Mouse (Mus musculus) liver, embryonic 11.5 days (tissue): ENCODE data around the gene Npr2. TPM values are rescaled to one million over a fixed set of nuclear protein-coding genes. Genes with fewer than 3 reads are reported as not detected.
A peak's percentile ranks its signal among the peaks of the same experiment; 100 is the strongest.

Source experiments
- ATAC-seq: fragments of 200-750 bp; cut with Nextera tagmentation; replicated peaks from 2 replicates; pipeline ENCODE4 v1.8.0; 2017; ENCODE audit warnings: moderate number of reproducible peaks, mild to moderate bottlenecking, moderate TSS enrichment, moderate library complexity; ENCODE audit not compliant: low FRiP score
- DNase-seq: peaks from one replicate; pipeline ENCODE4 v3.0.0-alpha.2; 2017; ENCODE audit warnings: low spot score
- H3K27ac ChIP-seq: fragments of 300-500 bp; sonication (generic); 2 replicates; pipeline ENCODE4 v1.5.1; 2014; ENCODE audit warnings: mild to moderate bottlenecking, low read depth, low read length, control low read depth
- H3K27me3 ChIP-seq: fragments of 300-500 bp; sonication (generic); replicated peaks from 2 replicates; pipeline ENCODE4 v1.6.1; 2014; ENCODE audit warnings: low read length, mixed read lengths; ENCODE audit not compliant: control insufficient read depth, insufficient read depth
- H3K36me3 ChIP-seq: fragments of 300-500 bp; sonication (generic); 2 replicates; pipeline ENCODE4 v1.6.1; 2014; ENCODE audit warnings: mild to moderate bottlenecking, low read length, moderate library complexity, mixed read lengths; ENCODE audit not compliant: control insufficient read depth, insufficient read depth
- H3K4me1 ChIP-seq: fragments of 300-500 bp; sonication (generic); replicated peaks from 2 replicates; pipeline ENCODE4 v1.6.1; 2014; ENCODE audit warnings: low read length, mixed read lengths; ENCODE audit not compliant: control insufficient read depth, insufficient read depth
- H3K4me2 ChIP-seq: fragments of 300-500 bp; sonication (generic); 2 replicates; pipeline ENCODE4 v1.6.1; 2014; ENCODE audit warnings: mild to moderate bottlenecking, control low read depth, moderate library complexity
- H3K4me3 ChIP-seq: fragments of 300-500 bp; sonication (generic); 2 replicates; pipeline ENCODE4 v1.5.1; 2014; ENCODE audit warnings: low read depth, low read length, control low read depth
- H3K9ac ChIP-seq: fragments of 300-500 bp; sonication (generic); 2 replicates; pipeline ENCODE4 v1.6.1; 2014; ENCODE audit warnings: low read depth, low read length, control low read depth
- H3K9me3 ChIP-seq: fragments of 300-500 bp; sonication (generic); 2 replicates; pipeline ENCODE4 v1.6.1; 2016; ENCODE audit warnings: low read length, inconsistent platforms, mixed read lengths; ENCODE audit not compliant: control insufficient read depth
- WGBS: fragments of 180-500 bp; shearing (Covaris S2); extraction: QIAGEN DNeasy Blood & Tissue Kit; methylation state at CpG from one replicate; pipeline ENCODE4 v1.1.7; 2014; 5-methylcytosine and 5-hydroxymethylcytosine counted together
- polyA plus RNA-seq: library from polyadenylated mRNA; unstranded; fragments of >200 nt; fragmentation: Nextera tagmentation; extraction: Ambion mirVana; gene quantifications from 2 replicates; pipeline ENCODE4 v1.2.1, GENCODE M21; 2014

The Npr2 gene
- polyA plus RNA-seq, 1 experiment from 2014 or later = 3.2 TPM

GRCm38 (mm10) chr4:43672070-43672469, 40.3 kb downstream of the Npr2 start:
- no peak overlapping the region for H3K4me2 ChIP-seq
- peak; percentile 71 for DNase-seq
- no peak for ATAC-seq
- no peak overlapping the region for H3K27ac ChIP-seq
- H3K9me3 ChIP-seq = no peaks in the 10 kb centered on the region
- 0 out of 2 replicates have a peak, but pooled peaks cover under 1% of the 10 kb centered on the region for H3K27me3 ChIP-seq
- peaks cover 11% of the 10 kb centered on the region for H3K4me1 ChIP-seq
- WGBS = 5% methylated on average over 2 of the region's 2 CpGs
- H3K9ac ChIP-seq = no peak overlapping the region
- no peak overlapping the region for H3K4me3 ChIP-seq
- H3K36me3 ChIP-seq = no peaks in the 10 kb centered on the region

DNA sequence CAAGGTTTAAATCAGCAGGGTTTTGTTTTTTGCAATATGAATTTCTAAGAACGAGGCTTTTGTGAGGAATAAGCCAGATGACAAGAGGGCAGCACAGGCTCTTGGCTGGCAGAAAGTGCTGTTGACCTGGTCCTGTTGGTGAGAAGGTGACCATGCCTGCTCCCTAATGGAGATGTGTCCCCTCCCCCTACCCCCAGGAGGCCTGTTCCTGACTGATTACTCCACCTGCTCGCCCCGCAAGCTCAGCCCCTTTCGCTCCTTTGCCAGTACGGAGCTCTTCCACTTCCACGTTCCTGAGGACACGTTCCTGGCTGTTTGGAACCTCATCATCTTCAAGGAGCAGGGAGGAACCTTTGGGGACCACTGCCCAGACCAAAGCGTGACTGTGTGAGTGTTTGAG, 42.0 kb downstream of the Npr2 start:
- ATAC-seq (no peak), DNase-seq (no peak)
- no peaks in the 10 kb centered on the region for H3K9me3 ChIP-seq
- no peaks in the 10 kb centered on the region for H3K36me3 ChIP-seq
- no peak overlapping the region for H3K9ac ChIP-seq
- no peak overlapping the region for H3K4me2 ChIP-seq
- no peak overlapping the region for H3K4me3 ChIP-seq
- H3K4me1 ChIP-seq = peaks cover 8% of the 10 kb centered on the region
- H3K27ac ChIP-seq = no peak overlapping the region
- no peaks in the 10 kb centered on the region for H3K27me3 ChIP-seq
- WGBS = 67% methylated on average over 8 of the region's 8 CpGs

DNA sequence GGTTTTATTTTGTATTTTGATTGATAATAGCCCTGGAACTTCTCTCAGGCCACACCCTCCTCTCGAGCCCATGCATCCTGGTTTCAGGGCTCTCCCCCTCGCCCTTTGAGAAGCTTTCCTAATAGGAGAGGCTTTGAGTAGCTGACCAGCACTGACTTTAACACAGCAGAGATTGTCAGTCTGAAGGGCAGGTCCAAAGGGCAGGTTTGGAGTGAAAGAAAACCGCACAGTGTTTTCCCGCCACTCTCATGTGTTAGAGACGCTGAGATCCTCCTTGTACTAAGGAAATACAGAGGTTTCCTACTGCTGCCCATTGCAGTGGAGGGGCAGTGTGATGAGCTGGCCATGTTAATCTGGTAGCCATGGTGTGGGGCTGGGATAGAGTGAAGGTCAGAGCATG, 43.2 kb downstream of the Npr2 start:
- no peak for ATAC-seq
- Histone ChIP-seq H3K27ac (no peak overlapping the region), H3K9ac (no peak overlapping the region), H3K4me1 (peaks cover 1% of the 10 kb centered on the region), H3K4me3 (no peak overlapping the region), H3K27me3 (no peaks in the 10 kb centered on the region), H3K4me2 (no peak overlapping the region), H3K9me3 (no peaks in the 10 kb centered on the region), H3K36me3 (no peaks in the 10 kb centered on the region)
- 72% methylated on average over 5 of the region's 5 CpGs for WGBS
- DNase-seq = no peak

GRCm38 (mm10) chr4:43675608-43676007, 43.9 kb downstream of the Npr2 start:
- Histone ChIP-seq H3K4me1 (no peaks in the 10 kb centered on the region; the same call in 1 of the 2 replicates), H3K4me2 (no peak overlapping the region), H3K27ac (no peak overlapping the region), H3K9ac (no peak overlapping the region), H3K36me3 (no peaks in the 10 kb centered on the region), H3K4me3 (no peak overlapping the region), H3K9me3 (no peaks in the 10 kb centered on the region), H3K27me3 (no peaks in the 10 kb centered on the region)
- no peak for ATAC-seq
- 66% methylated on average over 4 of the region's 4 CpGs for WGBS
- DNase-seq = no peak

DNA sequence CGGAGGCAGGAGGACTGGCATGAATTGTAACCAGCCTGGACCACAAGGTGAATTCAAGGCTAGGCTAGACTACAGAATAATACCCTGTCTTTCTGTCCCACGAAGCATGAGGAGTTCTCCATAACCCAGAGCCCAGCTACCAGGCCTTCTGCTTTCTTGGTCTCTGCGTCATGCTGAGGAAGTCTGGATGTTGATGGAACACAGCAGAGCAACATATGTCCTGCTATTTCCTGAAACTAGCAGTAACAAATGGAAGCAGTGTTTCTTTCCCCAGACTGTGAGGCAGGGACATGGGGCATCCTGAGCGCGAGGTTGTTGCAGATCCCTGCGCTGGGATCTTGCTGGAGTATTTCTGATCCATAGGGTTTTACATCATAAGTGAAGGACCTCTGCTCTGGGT, 46.8 kb downstream of the Npr2 start:
- no peaks in the 10 kb centered on the region for H3K9me3 ChIP-seq
- no peak overlapping the region for H3K9ac ChIP-seq
- no peak for DNase-seq
- H3K4me2 ChIP-seq = no peak overlapping the region
- no peak overlapping the region for H3K4me3 ChIP-seq
- no peaks in the 10 kb centered on the region for H3K36me3 ChIP-seq
- WGBS = 88% methylated on average over 6 of the region's 6 CpGs
- no peaks in the 10 kb centered on the region for H3K4me1 ChIP-seq
- no peak for ATAC-seq
- no peaks in the 10 kb centered on the region for H3K27me3 ChIP-seq
- H3K27ac ChIP-seq = no peak overlapping the region

DNA sequence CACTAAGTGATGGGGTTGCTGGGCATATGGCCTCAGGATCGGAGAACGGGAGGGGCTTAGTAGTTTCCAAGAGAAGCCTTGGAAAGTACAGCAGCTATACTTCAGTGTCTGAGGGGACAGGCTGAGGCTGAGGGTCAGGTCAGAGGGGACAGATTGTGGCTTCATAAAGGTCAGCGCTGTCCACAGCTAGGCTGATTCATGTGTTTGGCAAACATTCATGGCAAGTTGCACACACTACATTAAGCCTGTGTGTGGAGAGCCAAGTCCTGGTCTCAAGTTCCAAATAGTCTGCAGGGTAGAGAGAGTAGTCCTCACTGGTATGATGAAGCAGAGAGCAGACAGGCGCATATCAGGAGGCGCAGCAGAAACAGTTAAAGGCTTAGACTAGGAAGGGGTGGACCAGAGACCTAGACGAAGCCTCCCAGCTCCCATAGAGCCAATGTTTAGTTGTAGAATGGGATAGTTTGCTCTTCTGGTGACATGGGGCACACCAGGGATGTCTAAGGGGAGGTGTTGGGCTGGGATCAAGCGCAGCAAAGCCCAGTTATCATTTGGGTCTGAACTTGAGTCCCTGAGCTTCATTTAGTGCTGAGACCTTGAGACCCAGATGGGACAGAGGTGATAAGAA, 47.8 kb downstream of the Npr2 start:
- Histone ChIP-seq H3K27me3 (no peaks in the 10 kb centered on the region), H3K36me3 (no peaks in the 10 kb centered on the region), H3K9ac (no peak overlapping the region), H3K27ac (no peak overlapping the region), H3K4me2 (no peak overlapping the region), H3K4me1 (no peaks in the 10 kb centered on the region), H3K9me3 (no peaks in the 10 kb centered on the region), H3K4me3 (no peak overlapping the region)
- WGBS = 79% methylated on average over 7 of the region's 7 CpGs
- no peak for ATAC-seq
- DNase-seq = no peak

DNA sequence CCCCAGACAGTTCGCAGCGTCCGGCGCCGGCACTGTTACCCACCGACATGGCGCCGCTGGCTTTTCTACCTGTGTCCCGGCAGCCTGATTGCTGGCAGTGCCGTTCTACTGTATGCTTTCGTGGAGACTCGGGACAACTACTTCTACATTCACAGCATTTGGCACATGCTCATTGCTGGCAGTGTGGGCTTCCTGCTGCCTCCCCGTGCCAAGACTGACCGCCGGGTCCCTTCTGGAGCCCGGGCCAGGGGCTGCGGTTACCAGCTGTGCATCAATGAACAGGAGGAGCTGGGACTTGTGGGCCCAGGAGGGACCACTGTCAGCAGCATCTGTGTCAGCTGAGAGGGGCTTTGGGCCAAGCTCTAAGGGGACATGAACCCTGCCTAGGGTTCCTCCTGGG, 58.3 kb downstream of the Npr2 start:
- H3K27me3 ChIP-seq = no peaks in the 10 kb centered on the region
- WGBS = 90% methylated on average over 17 of the region's 17 CpGs
- no peak overlapping the region for H3K9ac ChIP-seq
- H3K36me3 ChIP-seq = no peaks in the 10 kb centered on the region
- H3K27ac ChIP-seq = no peak overlapping the region
- no peak overlapping the region for H3K4me2 ChIP-seq
- peaks cover 14% of the 10 kb centered on the region for H3K4me1 ChIP-seq
- ATAC-seq (no peak), DNase-seq (no peak)
- no peak overlapping the region for H3K4me3 ChIP-seq
- H3K9me3 ChIP-seq = no peaks in the 10 kb centered on the region

DNA sequence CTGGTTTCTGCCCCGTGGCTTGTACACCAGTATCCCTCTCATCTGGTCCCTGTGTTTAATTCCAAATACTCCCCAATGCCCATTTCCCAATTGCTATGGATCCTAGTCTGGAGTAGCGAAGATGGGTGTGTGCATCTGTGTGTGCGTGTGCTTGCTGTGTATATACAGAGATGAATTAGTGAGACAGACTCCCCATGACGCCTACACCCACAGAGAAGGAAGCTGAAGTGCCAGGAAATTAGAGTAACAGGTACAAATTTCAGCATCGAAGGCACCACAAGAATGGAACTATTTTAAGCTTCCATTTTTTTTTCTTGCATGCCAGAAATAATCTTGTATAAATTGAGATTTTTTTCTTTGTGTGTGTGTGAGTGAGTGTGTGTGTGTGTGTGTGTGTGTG, 59.3 kb downstream of the Npr2 start:
- 73% methylated on average over 5 of the region's 5 CpGs for WGBS
- no peak overlapping the region for H3K4me3 ChIP-seq
- H3K9me3 ChIP-seq = no peaks in the 10 kb centered on the region
- H3K4me1 ChIP-seq = peaks cover 22% of the 10 kb centered on the region
- H3K9ac ChIP-seq = no peak overlapping the region
- ATAC-seq (no peak), DNase-seq (no peak)
- H3K27me3 ChIP-seq = no peaks in the 10 kb centered on the region
- H3K4me2 ChIP-seq = no peak overlapping the region
- no peak overlapping the region for H3K27ac ChIP-seq
- H3K36me3 ChIP-seq = no peaks in the 10 kb centered on the region

- no peak for DNase-seq
- no peak overlapping the region for H3K4me2 ChIP-seq
- 29% methylated on average over 5 of the region's 5 CpGs for WGBS
Observed at GRCm38 (mm10) chr4:43693806-43694241, 62.1 kb downstream of the Npr2 start.

More at GRCm38 (mm10) chr4:43693806-43694241, 62.1 kb downstream of the Npr2 start:
- no peak overlapping the region for H3K27ac ChIP-seq
- no peak overlapping the region for H3K4me3 ChIP-seq
- ATAC-seq = peak; percentile 54; the same call in 1 of the 2 replicates
- peaks cover 2% of the 10 kb centered on the region; the same call in 1 of the 2 replicates for H3K27me3 ChIP-seq
- no peaks in the 10 kb centered on the region for H3K9me3 ChIP-seq
- no peaks in the 10 kb centered on the region for H3K36me3 ChIP-seq
- H3K9ac ChIP-seq = no peak overlapping the region
- peaks cover 22% of the 10 kb centered on the region for H3K4me1 ChIP-seq
